Mouse (Mus musculus): Measurements from ENCODE around the gene Spata33.

DNA sequence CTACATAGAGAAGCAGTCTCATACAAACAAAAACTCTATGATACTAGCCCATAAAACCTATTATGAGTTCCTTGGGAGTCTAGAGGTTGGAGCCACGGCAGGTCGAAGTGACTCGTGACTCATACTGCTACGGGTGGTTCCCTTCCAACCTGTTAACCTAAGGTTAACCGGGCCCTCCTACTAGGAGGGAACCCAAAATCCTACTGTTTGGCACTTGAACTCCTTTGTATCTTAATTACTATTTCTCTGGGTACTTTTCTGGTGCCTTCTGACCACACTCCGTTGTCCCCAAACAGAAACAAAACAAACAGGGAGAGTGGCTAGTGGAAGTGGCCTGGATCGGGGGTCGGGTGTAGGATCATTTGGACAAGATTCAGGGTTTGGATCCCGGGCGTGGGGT lies 756 bp upstream of the Spata33 start:
- no peak for TF ChIP-seq GATA1 (IDR thresholded peaks at IDR 0.05; ENCODE audit: low read length)
- no peak for TF ChIP-seq TAL1 (IDR thresholded peaks at IDR 0.05; ENCODE audit: low read length)

All from erythroblast, embryonic 14.5 days (primary cell).